Mouse (Mus musculus) limb, embryonic 11.5 days (tissue): Measurements from ENCODE around the gene Trim37. TPM values are rescaled to one million over a fixed set of nuclear protein-coding genes. Genes with fewer than 3 reads are reported as not detected.

Experiments used
- ATAC-seq: fragments of 200-750 bp; cut with Nextera tagmentation; 2 replicates; pipeline ENCODE4 v1.8.0; 2017; ENCODE audit warnings: low read depth; ENCODE audit not compliant: insufficient number of reproducible peaks, low FRiP score, low TSS enrichment
- DNase-seq: peaks from one replicate; pipeline ENCODE4 v3.0.0-alpha.2; 2015; ENCODE audit warnings: low spot score
- H3K27ac ChIP-seq: fragments of 300-500 bp; sonication (generic); replicated peaks from 2 replicates; pipeline ENCODE4 v1.5.1; 2014; ENCODE audit warnings: low read depth, mild to moderate bottlenecking, low read length
- H3K27me3 ChIP-seq: fragments of 300-500 bp; sonication (generic); 2 replicates; pipeline ENCODE4 v1.6.1; 2014; ENCODE audit warnings: mild to moderate bottlenecking, low read length, mixed read lengths; ENCODE audit not compliant: control insufficient read depth, insufficient read depth
- H3K36me3 ChIP-seq: fragments of 300-500 bp; sonication (generic); 2 replicates; pipeline ENCODE4 v1.6.1; 2014; ENCODE audit warnings: mild to moderate bottlenecking, low read length, moderate library complexity, mixed read lengths; ENCODE audit not compliant: control insufficient read depth, insufficient read depth
- H3K4me1 ChIP-seq: fragments of 300-500 bp; sonication (generic); 2 replicates; pipeline ENCODE4 v1.6.1; 2014; ENCODE audit warnings: low read length, mixed read lengths; ENCODE audit not compliant: control insufficient read depth, insufficient read depth
- H3K4me2 ChIP-seq: fragments of 300-500 bp; sonication (generic); 2 replicates; pipeline ENCODE4 v1.6.1; 2014; ENCODE audit warnings: low read depth, mild to moderate bottlenecking, moderate library complexity; ENCODE audit not compliant: severe bottlenecking
- H3K4me3 ChIP-seq: fragments of 300-500 bp; sonication (generic); 2 replicates; pipeline ENCODE4 v1.5.1; 2014; ENCODE audit warnings: low read depth, low read length
- H3K9ac ChIP-seq: fragments of 300-500 bp; sonication (generic); 2 replicates; pipeline ENCODE4 v1.6.1; 2014; ENCODE audit warnings: mild to moderate bottlenecking, low read length
- H3K9me3 ChIP-seq: fragments of 300-500 bp; sonication (generic); 2 replicates; pipeline ENCODE4 v1.6.1; 2016; ENCODE audit warnings: low read length; ENCODE audit not compliant: control insufficient read depth
- WGBS: fragments of 180-500 bp; shearing (Covaris S2); extraction: QIAGEN DNeasy Blood & Tissue Kit; methylation state at CpG from one replicate; pipeline ENCODE4 v1.1.7; 2014; 5-methylcytosine and 5-hydroxymethylcytosine counted together
- polyA plus RNA-seq: library from polyadenylated mRNA; unstranded; fragments of >200 nt; fragmentation: Nextera tagmentation; extraction: Ambion mirVana; gene quantifications from 2 replicates; pipeline ENCODE4 v1.2.1, GENCODE M21; 2014

Trim37 gene
- polyA plus RNA-seq, 1 experiment from 2014 or later, result 39.1 TPM

DNA sequence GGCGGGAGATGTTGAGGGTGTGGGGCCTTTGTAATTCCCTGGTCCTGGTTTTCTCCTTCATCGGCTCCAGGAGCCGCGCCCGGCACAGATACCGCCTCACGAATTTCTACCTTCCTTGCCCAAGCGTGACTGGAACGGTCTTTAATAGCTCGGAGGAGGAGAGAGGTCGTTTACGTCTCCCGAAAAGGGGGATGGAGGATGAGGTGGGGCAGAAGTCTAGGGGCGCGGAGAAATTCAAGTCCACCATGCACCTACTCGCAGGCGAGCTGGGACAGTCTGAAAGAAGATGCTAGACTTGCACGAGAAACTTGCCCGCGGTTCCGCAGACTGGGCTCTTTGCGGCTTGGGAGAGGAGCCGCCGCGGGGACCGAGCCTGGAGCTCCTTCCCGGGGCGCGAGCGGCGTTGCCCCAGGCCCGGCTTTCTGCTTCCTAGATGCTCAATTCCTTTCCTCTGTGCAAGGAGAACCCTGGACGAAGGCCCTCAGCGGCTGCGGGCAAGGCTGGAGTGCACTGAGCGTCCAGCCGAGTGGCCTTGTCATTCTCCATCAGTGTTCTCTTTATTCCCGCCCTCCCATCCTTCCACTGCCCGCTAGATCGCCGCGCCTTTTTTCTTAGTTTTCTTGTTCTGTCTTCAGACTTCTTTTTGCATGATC is 17.2 kb upstream of the Trim37 start:
- H3K4me3 ChIP-seq, result peak overlapping the region; percentile 98
- peak overlapping the region; percentile 43 for H3K4me2 ChIP-seq
- peaks cover 7% of the 10 kb centered on the region; the same call in 1 of the 2 replicates for H3K36me3 ChIP-seq
- peak overlapping the region; percentile 100 for H3K9ac ChIP-seq
- H3K9me3 ChIP-seq, result no peaks in the 10 kb centered on the region
- peak; percentile 75 for DNase-seq
- H3K4me1 ChIP-seq, result 0 out of 2 replicates have a peak, but pooled peaks cover 5% of the 10 kb centered on the region
- no peaks in the 10 kb centered on the region for H3K27me3 ChIP-seq
- WGBS, result under 1% methylated on average over 42 of the region's 42 CpGs
- peak overlapping the region; percentile 96 for H3K27ac ChIP-seq
- no peak for ATAC-seq

DNA sequence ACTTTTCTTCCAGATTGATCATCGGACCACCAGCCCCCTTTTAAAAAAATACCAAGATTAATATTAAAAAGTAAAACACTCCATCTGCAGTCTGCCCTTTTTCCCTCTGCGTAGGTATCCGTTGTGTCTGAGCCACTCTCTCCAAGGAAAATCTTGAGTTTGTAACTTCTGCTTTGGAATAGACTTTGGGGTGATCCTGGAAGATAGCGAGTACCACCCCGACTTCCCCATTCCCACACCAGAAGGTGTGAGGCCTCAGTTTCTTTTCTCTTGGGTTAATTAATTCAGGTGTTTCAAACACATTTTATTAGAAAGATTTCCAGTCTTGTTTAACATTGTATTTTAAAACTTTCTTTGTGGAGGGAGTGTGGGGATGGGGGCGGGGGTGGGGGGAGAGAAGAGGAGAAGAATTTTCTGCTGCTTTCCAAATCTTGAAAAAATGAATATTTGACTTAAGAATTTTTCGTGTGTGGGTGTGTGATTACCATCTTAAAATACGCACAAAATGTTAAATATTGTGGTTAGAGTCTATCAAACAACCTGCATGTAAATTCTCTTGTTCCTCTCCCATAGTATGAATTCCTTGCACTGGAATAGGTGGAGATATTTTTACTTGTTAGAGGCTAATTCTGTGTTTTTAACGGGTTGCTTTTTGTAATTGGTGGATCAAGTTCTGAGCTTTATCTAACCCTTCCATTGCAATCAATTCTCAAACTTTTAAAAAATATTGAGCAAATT is 16.5 kb upstream of the Trim37 start:
- Histone ChIP-seq H3K27me3 (no peaks in the 10 kb centered on the region), H3K36me3 (peaks cover 13% of the 10 kb centered on the region), H3K9ac (peak overlapping the region; percentile 100), H3K9me3 (no peaks in the 10 kb centered on the region), H3K27ac (peak overlapping the region; percentile 96), H3K4me2 (peak overlapping the region; percentile 43), H3K4me1 (0 out of 2 replicates have a peak, but pooled peaks cover 5% of the 10 kb centered on the region), H3K4me3 (peak overlapping the region; percentile 98)
- 10% methylated on average over 9 of the region's 9 CpGs for WGBS
- ATAC-seq (no peak), DNase-seq (no peak)

DNA sequence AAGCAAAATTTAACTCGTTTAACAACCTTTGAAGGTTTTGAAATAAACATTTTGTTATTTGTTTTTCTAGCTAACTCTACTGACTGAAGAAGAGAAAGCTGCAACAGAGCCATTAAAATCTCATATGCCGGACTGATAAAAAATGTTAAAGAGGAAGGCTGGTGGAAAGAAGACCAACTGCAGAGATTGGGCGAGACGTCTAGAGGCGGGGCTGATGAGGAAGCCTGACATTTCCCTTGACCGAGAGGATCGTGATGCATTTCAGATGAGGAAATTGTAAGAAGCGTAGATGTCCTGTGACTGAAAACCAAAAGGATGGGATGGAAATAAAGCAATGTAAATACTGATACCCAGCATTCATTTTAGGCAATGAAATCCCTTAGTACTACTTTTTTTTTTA is 5.0 kb upstream of the Trim37 start:
- no peak overlapping the region for H3K4me3 ChIP-seq
- no peak overlapping the region for H3K27ac ChIP-seq
- no peaks in the 10 kb centered on the region for H3K27me3 ChIP-seq
- H3K9me3 ChIP-seq, result no peaks in the 10 kb centered on the region
- WGBS, result 87% methylated on average over 8 of the region's 8 CpGs
- no peak for ATAC-seq
- DNase-seq, result no peak
- H3K4me1 ChIP-seq, result no peaks in the 10 kb centered on the region
- no peak overlapping the region for H3K9ac ChIP-seq
- H3K4me2 ChIP-seq, result no peak overlapping the region
- H3K36me3 ChIP-seq, result peaks cover 27% of the 10 kb centered on the region

DNA sequence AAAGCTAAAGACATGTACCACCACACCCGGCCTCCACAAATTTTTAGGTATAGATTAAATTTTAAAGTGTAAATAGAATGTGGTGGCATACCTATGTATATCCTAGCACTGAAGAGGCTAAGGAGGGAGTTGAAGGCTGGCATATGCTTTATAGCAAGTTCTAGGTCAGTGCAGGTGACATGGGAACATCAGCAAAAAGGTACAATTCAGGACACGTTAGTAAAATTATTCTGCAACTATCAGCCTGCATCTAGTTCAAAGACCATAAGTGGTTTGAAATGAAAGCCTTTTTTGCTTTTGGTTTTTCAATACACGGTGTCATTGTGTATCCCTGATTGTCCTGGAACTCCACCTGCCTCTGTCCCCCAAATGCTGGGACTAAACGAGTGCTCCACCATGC is 1.3 kb upstream of the Trim37 start:
- no peak overlapping the region for H3K27ac ChIP-seq
- 0 out of 2 replicates have a peak overlapping the region, but pooled peaks have one; percentile 7 for H3K9ac ChIP-seq
- no peaks in the 10 kb centered on the region for H3K27me3 ChIP-seq
- no peak for ATAC-seq
- peaks cover 15% of the 10 kb centered on the region; the same call in 1 of the 2 replicates for H3K36me3 ChIP-seq
- DNase-seq, result peak; percentile 20
- 0 out of 2 replicates have a peak, but pooled peaks cover 2% of the 10 kb centered on the region for H3K4me1 ChIP-seq
- peak overlapping the region; percentile 79; the same call in 1 of the 2 replicates for H3K4me2 ChIP-seq
- 68% methylated on average over 4 of the region's 4 CpGs for WGBS
- no peaks in the 10 kb centered on the region for H3K9me3 ChIP-seq
- H3K4me3 ChIP-seq, result peak overlapping the region; percentile 96; the same call in 1 of the 2 replicates

DNA sequence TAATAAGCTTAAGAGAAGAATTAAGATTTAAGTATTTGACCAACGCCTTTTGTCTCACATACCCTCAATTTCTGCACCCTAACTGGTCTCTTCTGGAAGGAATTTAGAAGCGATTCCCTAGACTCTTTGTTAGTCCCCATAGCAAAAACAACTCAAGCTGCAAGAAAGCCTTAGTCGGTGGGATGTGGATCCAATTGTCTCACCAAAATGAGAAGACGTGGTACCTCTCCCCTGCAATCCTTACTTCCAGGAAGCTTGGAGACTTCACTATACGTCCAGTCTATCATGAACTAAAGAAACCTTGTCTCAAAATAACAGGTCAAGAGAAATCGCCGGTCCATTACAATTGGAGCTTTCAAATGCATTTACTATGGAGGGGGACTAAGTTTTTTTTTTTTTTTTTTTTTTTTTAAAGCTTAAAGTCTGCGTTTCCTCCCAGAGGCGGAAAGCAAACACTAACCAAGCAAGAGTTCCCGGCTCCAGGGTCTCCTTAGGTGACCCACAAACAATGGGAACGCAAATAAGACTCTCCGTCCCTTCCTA is 525 bp upstream of the Trim37 start:
- ATAC-seq (peak; percentile 1; the same call in 1 of the 2 replicates), DNase-seq (peak; percentile 47)
- H3K27me3 ChIP-seq, result no peaks in the 10 kb centered on the region
- H3K27ac ChIP-seq, result peak overlapping the region; percentile 57
- peak overlapping the region; percentile 96 for H3K4me3 ChIP-seq
- 0 out of 2 replicates have a peak, but pooled peaks cover 2% of the 10 kb centered on the region for H3K4me1 ChIP-seq
- WGBS, result 2% methylated on average over 12 of the region's 12 CpGs
- H3K9ac ChIP-seq, result peak overlapping the region; percentile 85
- peaks cover 11% of the 10 kb centered on the region; the same call in 1 of the 2 replicates for H3K36me3 ChIP-seq
- no peaks in the 10 kb centered on the region for H3K9me3 ChIP-seq
- H3K4me2 ChIP-seq, result peak overlapping the region; percentile 79

DNA sequence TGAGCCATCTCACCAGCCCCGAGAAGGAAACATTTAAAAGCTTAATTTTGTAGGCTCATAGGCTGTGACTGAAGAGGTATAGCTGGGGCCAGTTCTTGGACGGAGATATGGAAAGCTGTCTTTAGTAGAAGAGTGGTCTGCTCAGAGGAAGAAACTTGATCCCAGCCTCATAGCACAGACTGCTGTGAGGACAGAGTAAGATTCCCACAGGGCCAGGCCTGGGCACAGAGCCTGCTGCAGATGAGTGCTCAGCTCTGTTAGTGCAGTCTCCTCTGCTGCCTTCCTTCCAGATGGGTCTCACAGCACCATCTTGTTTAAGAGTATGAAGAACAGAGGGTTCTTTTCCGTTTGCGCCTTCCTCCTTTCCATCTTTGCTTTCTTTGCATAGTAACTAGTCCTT is 9.4 kb downstream of the Trim37 start:
- Histone ChIP-seq H3K4me1 (no peaks in the 10 kb centered on the region), H3K4me2 (no peak overlapping the region), H3K36me3 (peaks cover 2% of the 10 kb centered on the region; the same call in 1 of the 2 replicates), H3K27ac (no peak overlapping the region), H3K4me3 (no peak overlapping the region), H3K9ac (no peak overlapping the region), H3K27me3 (no peaks in the 10 kb centered on the region), H3K9me3 (no peaks in the 10 kb centered on the region)
- 92% methylated on average over 4 of the region's 4 CpGs for WGBS
- DNase-seq (no peak), ATAC-seq (no peak)

DNA sequence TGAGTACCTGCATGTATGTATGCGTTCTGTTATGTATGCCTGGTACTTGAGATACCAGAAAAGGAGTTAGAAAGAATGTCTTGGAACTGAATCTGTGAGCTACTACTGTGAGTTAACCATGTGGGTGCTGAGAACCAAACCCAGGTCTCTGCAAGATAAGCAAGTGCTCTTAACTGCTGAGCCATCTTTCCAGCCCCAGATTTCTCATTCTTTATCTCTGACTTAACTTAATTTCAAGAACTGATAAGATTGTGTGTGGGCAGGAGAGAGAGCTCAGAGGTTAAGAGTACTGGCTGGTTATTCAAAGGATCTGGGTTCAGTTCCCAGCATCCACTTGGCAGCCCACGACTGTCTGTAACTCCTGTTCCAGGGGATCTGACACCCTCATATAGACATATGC is 31.1 kb downstream of the Trim37 start:
- no peak for ATAC-seq
- no peaks in the 10 kb centered on the region for H3K27me3 ChIP-seq
- no peak overlapping the region for H3K27ac ChIP-seq
- no peaks in the 10 kb centered on the region for H3K4me1 ChIP-seq
- H3K4me3 ChIP-seq, result no peak overlapping the region
- DNase-seq, result no peak
- 93% methylated on average over 2 of the region's 2 CpGs for WGBS
- H3K9ac ChIP-seq, result no peak overlapping the region
- H3K36me3 ChIP-seq, result 0 out of 2 replicates have a peak, but pooled peaks cover 2% of the 10 kb centered on the region
- no peaks in the 10 kb centered on the region for H3K9me3 ChIP-seq
- H3K4me2 ChIP-seq, result no peak overlapping the region

DNA sequence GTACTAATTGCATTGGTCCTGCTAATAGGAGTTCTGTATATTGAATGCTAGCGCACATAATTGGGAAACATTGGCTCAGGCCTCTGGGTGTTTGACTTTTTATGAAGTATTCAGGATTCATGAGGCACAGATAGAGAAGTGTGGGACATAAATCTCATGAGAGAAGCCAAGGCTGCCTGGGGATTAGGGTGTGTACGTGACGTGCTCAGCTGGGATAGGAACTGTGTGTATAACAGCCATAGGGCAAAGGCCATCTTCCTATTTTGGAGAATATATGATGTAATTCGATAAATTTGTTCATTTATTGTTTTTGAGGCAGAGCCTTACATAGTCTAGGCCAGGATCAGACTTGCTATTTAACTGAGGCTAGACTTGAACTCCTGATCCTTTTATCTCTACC is 35.8 kb downstream of the Trim37 start:
- WGBS, result 95% methylated on average over 4 of the region's 4 CpGs
- Histone ChIP-seq H3K4me2 (no peak overlapping the region), H3K4me1 (no peaks in the 10 kb centered on the region), H3K9ac (no peak overlapping the region), H3K36me3 (peaks cover 5% of the 10 kb centered on the region; the same call in 1 of the 2 replicates), H3K4me3 (no peak overlapping the region), H3K9me3 (no peaks in the 10 kb centered on the region), H3K27ac (no peak overlapping the region), H3K27me3 (no peaks in the 10 kb centered on the region)
- ATAC-seq (no peak), DNase-seq (no peak)
